Mouse (Mus musculus) CD8-positive naive resting alpha-beta T cell, adult 2 months (primary cell): ENCODE results near the gene Rnf149.
A peak's percentile ranks its signal among the peaks of the same experiment; 100 is the strongest.

Experiments used
- DNase-seq, 2 experiments: peaks; one replicate each; pipeline ENCODE4 v3.0.0; 2022; ENCODE audit warnings: low read depth in 2 of 2, low spot score in 2 of 2

Rnf149 gene

GRCm38 (mm10) chr1:39531036-39531435, 46.2 kb downstream of the Rnf149 start:
- no peak for DNase-seq

- peak; percentile 75 to 86 for DNase-seq
These were observed 46.8 kb downstream of the Rnf149 start for GRCm38 (mm10) chr1:39530258-39530943.

- no peak for DNase-seq
These were observed 48.9 kb downstream of the Rnf149 start for GRCm38 (mm10) chr1:39528319-39528718.

- peak; percentile 75 to 81 for DNase-seq
These were observed 49.8 kb downstream of the Rnf149 start for GRCm38 (mm10) chr1:39527432-39527831.

GRCm38 (mm10) chr1:39526371-39527167, 50.6 kb downstream of the Rnf149 start:
- no peak for DNase-seq

- DNase-seq, result no peak
These were observed 51.4 kb downstream of the Rnf149 start for GRCm38 (mm10) chr1:39525763-39526162.

GRCm38 (mm10) chr1:39522519-39522918, 54.7 kb downstream of the Rnf149 start:
- DNase-seq, result peak in 1 of 2 experiments; percentile 46

- DNase-seq, result no peak
These were observed 55.9 kb downstream of the Rnf149 start for GRCm38 (mm10) chr1:39521326-39521725.

GRCm38 (mm10) chr1:39515303-39515991, 61.8 kb downstream of the Rnf149 start:
- DNase-seq, result no peak

- no peak for DNase-seq
These were observed 65.0 kb downstream of the Rnf149 start for GRCm38 (mm10) chr1:39512183-39512582.

- no peak for DNase-seq
These were observed 65.4 kb downstream of the Rnf149 start for GRCm38 (mm10) chr1:39511775-39512174.

GRCm38 (mm10) chr1:39505600-39505999, 71.6 kb downstream of the Rnf149 start:
- DNase-seq, result no peak

GRCm38 (mm10) chr1:39504261-39504660, 72.9 kb downstream of the Rnf149 start:
- DNase-seq, result no peak

- no peak for DNase-seq
These were observed 74.2 kb downstream of the Rnf149 start for GRCm38 (mm10) chr1:39502817-39503633.
